Mouse (Mus musculus): ENCODE measurements around the gene Nck2.

DNA sequence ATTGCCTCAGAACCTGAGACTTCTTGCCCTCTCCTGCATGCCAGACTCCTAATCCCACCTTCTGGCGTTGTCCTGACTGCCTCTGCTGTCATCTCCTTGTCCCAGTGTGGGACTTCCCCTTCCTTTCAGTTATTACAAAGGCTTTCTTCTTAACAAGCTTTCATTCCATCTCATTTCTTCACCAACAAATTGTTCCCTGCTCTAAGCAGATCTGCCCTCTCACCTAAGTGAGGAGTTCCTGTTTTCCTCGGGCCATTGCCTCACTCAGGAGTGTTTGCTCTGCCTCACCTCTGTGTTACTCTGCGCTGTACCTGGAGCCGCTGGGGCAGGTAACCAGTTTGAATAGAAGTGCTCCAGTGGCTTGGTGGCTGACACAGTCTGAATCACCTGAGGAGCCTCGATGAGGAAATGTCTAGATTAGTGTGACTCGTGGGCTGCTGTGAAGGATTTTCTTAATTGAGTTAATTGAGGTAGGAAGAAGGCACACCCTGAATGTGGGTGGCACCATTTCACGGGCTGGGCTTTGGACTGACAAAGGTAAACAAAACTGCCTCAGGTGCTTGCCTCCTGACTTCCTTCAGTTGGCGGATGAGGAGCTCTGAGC, 27.8 kb downstream of the Nck2 start:
- TF ChIP-seq POLR2A (IDR thresholded peaks at IDR 0.05; ENCODE audit: low read depth, low read length) (no peak), CTCF (conservative IDR thresholded peaks at IDR 0.05; ENCODE audit: insufficient read depth, insufficient read length, low read depth, low read length) (no peak)

Data from kidney, adult 2 months (tissue).